Mouse (Mus musculus) heart, adult 2 months (tissue): Measurements from ENCODE around the gene Sass6.

Experiments used
- CTCF ChIP-seq: fragments of 200-600 bp; IDR thresholded peaks from 2 replicates; pipeline ENCODE4 v1.8.1; 2022; ENCODE audit warnings: antibody characterized with exemption, mild to moderate bottlenecking, moderate library complexity
- POLR2A ChIP-seq: fragments of 200-500 bp; IDR thresholded peaks from 2 replicates; pipeline ENCODE4 v1.6.1; 2011; ENCODE audit warnings: mild to moderate bottlenecking, low read depth, low read length, control low read depth; ENCODE audit not compliant: insufficient read depth

DNA sequence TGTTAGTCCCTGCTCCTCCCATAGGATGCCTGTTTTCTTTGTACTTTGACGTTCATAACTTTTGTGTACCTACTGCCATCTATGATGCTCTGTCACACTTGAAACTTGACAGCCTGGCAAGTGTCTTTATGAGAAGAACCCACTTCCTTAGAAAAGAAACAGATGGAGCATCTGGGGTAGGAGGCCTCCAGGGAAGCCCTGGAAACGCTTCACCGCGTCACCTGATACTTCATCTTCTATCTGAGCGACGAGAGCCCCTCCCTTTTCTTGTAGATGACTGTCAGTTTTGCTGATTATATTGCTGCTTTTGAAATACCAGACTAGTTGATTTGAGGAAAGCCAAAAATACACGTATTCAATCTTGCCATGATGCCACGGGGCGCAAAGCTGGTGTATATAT lies 9.8 kb downstream of the Sass6 start:
- no peak for TF ChIP-seq CTCF
- TF ChIP-seq POLR2A = no peak
